Mouse (Mus musculus): ENCODE data around the gene Cd200r3. TPM values are rescaled to one million over a fixed set of nuclear protein-coding genes. Genes with fewer than 3 reads are reported as not detected.

Gene Cd200r3
- polyA plus RNA-seq (2011; ENCODE audit: insufficient read depth, insufficient read length, low read depth, missing spikeins) = not detected in 2 replicates

GRCm38 (mm10) chr16:44943468-44943867, at the start of gene Cd200r3:
TSS of gene Cd200r3 (plus strand) at chr16:44943678.
- Histone ChIP-seq H3K27me3 (ENCODE audit: control insufficient read depth, insufficient read depth, low read length, poor library complexity, severe bottlenecking) (no peaks in the 10 kb centered on the region), H3K9me3 (replicated peaks; ENCODE audit: control insufficient read depth, insufficient read depth, low read length, poor library complexity, severe bottlenecking) (peaks cover 6% of the 10 kb centered on the region; the same call in 1 of the 2 replicates), H3K27ac (ENCODE audit: insufficient read depth, low read length) (no peak within 1 kb of the TSS), H3K4me3 (ENCODE audit: low read depth, low read length) (no peak within 1 kb of the TSS), H3K9ac (ENCODE audit: low read depth, poor library complexity, severe bottlenecking) (no peak within 1 kb of the TSS), H3K4me1 (ENCODE audit: control insufficient read depth, insufficient read depth, low read length) (no peaks in the 10 kb centered on the region), H3K36me3 (ENCODE audit: control insufficient read depth, insufficient read depth, low read length, poor library complexity, severe bottlenecking) (no peaks in the 10 kb centered on the region)
- TF ChIP-seq EP300 (IDR thresholded peaks at IDR 0.05; ENCODE audit: insufficient read depth, low read depth, low read length) (no peak), CTCF (IDR thresholded peaks at IDR 0.05; ENCODE audit: low read depth, low read length) (no peak), POLR2A (IDR thresholded peaks at IDR 0.05; ENCODE audit: insufficient read depth, low read length) (no peak)

- no peak for TF ChIP-seq POLR2A (IDR thresholded peaks at IDR 0.05; ENCODE audit: insufficient read depth, low read length)
- TF ChIP-seq EP300 (IDR thresholded peaks at IDR 0.05; ENCODE audit: insufficient read depth, low read depth, low read length) = no peak
- no peak for TF ChIP-seq CTCF (IDR thresholded peaks at IDR 0.05; ENCODE audit: low read depth, low read length)
- Histone ChIP-seq H3K27ac (ENCODE audit: insufficient read depth, low read length) (no peak overlapping the region), H3K27me3 (ENCODE audit: control insufficient read depth, insufficient read depth, low read length, poor library complexity, severe bottlenecking) (no peaks in the 10 kb centered on the region)
Observed at GRCm38 (mm10) chr16:44932016-44932415, 11.5 kb upstream of the Cd200r3 start.

GRCm38 (mm10) chr16:44951360-44952114, 8.1 kb downstream of the Cd200r3 start:
- TF ChIP-seq EP300 (IDR thresholded peaks at IDR 0.05; ENCODE audit: insufficient read depth, low read depth, low read length) = no peak
- TF ChIP-seq POLR2A (IDR thresholded peaks at IDR 0.05; ENCODE audit: insufficient read depth, low read length) = no peak
- no peaks in the 10 kb centered on the region for H3K4me1 ChIP-seq (ENCODE audit: control insufficient read depth, insufficient read depth, low read length)
- no peaks in the 10 kb centered on the region for H3K9me3 ChIP-seq (replicated peaks; ENCODE audit: control insufficient read depth, insufficient read depth, low read length, poor library complexity, severe bottlenecking)
- no peak overlapping the region for H3K9ac ChIP-seq (ENCODE audit: low read depth, poor library complexity, severe bottlenecking)
- no peak overlapping the region for H3K4me3 ChIP-seq (ENCODE audit: low read depth, low read length)
- H3K27ac ChIP-seq (ENCODE audit: insufficient read depth, low read length) = no peak overlapping the region
- no peaks in the 10 kb centered on the region for H3K36me3 ChIP-seq (ENCODE audit: control insufficient read depth, insufficient read depth, low read length, poor library complexity, severe bottlenecking)
- no peaks in the 10 kb centered on the region for H3K27me3 ChIP-seq (ENCODE audit: control insufficient read depth, insufficient read depth, low read length, poor library complexity, severe bottlenecking)

More at GRCm38 (mm10) chr16:44932016-44932415, 11.5 kb upstream of the Cd200r3 start:
- Histone ChIP-seq H3K4me3 (ENCODE audit: low read depth, low read length) (no peak overlapping the region), H3K4me1 (ENCODE audit: control insufficient read depth, insufficient read depth, low read length) (no peaks in the 10 kb centered on the region), H3K36me3 (ENCODE audit: control insufficient read depth, insufficient read depth, low read length, poor library complexity, severe bottlenecking) (no peaks in the 10 kb centered on the region), H3K9me3 (replicated peaks; ENCODE audit: control insufficient read depth, insufficient read depth, low read length, poor library complexity, severe bottlenecking) (no peaks in the 10 kb centered on the region), H3K9ac (ENCODE audit: low read depth, poor library complexity, severe bottlenecking) (no peak overlapping the region)

- Histone ChIP-seq H3K27me3 (ENCODE audit: control insufficient read depth, insufficient read depth, low read length, poor library complexity, severe bottlenecking) (no peaks in the 10 kb centered on the region), H3K36me3 (ENCODE audit: control insufficient read depth, insufficient read depth, low read length, poor library complexity, severe bottlenecking) (no peaks in the 10 kb centered on the region), H3K27ac (ENCODE audit: insufficient read depth, low read length) (no peak overlapping the region), H3K9ac (ENCODE audit: low read depth, poor library complexity, severe bottlenecking) (no peak overlapping the region), H3K4me1 (ENCODE audit: control insufficient read depth, insufficient read depth, low read length) (no peaks in the 10 kb centered on the region), H3K9me3 (replicated peaks; ENCODE audit: control insufficient read depth, insufficient read depth, low read length, poor library complexity, severe bottlenecking) (no peaks in the 10 kb centered on the region), H3K4me3 (ENCODE audit: low read depth, low read length) (no peak overlapping the region)
- TF ChIP-seq EP300 (IDR thresholded peaks at IDR 0.05; ENCODE audit: insufficient read depth, low read depth, low read length) = no peak
- TF ChIP-seq POLR2A (IDR thresholded peaks at IDR 0.05; ENCODE audit: insufficient read depth, low read length) = no peak
Observed at GRCm38 (mm10) chr16:44962296-44962695, 18.8 kb downstream of the Cd200r3 start.

GRCm38 (mm10) chr16:44962777-44963176, 19.3 kb downstream of the Cd200r3 start:
- no peaks in the 10 kb centered on the region for H3K36me3 ChIP-seq (ENCODE audit: control insufficient read depth, insufficient read depth, low read length, poor library complexity, severe bottlenecking)
- no peak overlapping the region for H3K27ac ChIP-seq (ENCODE audit: insufficient read depth, low read length)
- H3K9ac ChIP-seq (ENCODE audit: low read depth, poor library complexity, severe bottlenecking) = no peak overlapping the region
- H3K9me3 ChIP-seq (replicated peaks; ENCODE audit: control insufficient read depth, insufficient read depth, low read length, poor library complexity, severe bottlenecking) = no peaks in the 10 kb centered on the region
- TF ChIP-seq EP300 (IDR thresholded peaks at IDR 0.05; ENCODE audit: insufficient read depth, low read depth, low read length) (no peak), POLR2A (IDR thresholded peaks at IDR 0.05; ENCODE audit: insufficient read depth, low read length) (no peak), CTCF (IDR thresholded peaks at IDR 0.05; ENCODE audit: low read depth, low read length) (no peak)
- no peak overlapping the region for H3K4me3 ChIP-seq (ENCODE audit: low read depth, low read length)
- H3K27me3 ChIP-seq (ENCODE audit: control insufficient read depth, insufficient read depth, low read length, poor library complexity, severe bottlenecking) = no peaks in the 10 kb centered on the region
- H3K4me1 ChIP-seq (ENCODE audit: control insufficient read depth, insufficient read depth, low read length) = no peaks in the 10 kb centered on the region
